In the genomic region with DNA sequence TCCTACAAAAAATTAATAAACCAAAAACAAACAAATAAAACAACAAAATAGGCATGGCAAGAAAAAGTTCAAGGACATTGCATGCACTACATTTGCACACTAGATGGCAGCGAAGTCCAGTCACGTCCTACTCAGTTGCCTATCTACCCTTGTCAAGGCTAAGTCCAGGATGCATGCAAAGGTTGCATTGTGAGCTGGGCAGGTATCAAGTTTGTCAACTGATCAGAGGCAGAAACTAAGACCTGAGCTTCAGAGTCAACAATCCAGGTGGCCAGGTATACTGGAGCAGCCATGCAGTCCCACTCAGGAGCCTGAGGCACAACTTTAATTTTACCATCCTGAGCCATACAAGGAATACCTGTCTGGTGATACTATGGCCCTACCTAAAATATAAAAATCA, we compare ENCODE assay signal across 8 mouse cellular contexts. TPM values are rescaled to one million over a fixed set of nuclear protein-coding genes. Genes with fewer than 3 reads are reported as not detected.
A peak's percentile ranks its signal among the peaks of the same experiment; 100 is the strongest.
DNase-seq lines count a peak whose midpoint lies in the region; ATAC-seq and TF ChIP-seq lines count a peak whose summit lies in the region.

No protein-coding gene starts in this region.

- no peaks in the 10 kb centered on the region for H3K27me3 ChIP-seq in forebrain, postnatal 0 days (ENCODE audit: insufficient read depth, low read length)
- no peaks in the 10 kb centered on the region for H3K27me3 ChIP-seq in intestine, embryonic 16.5 days (replicated peaks; ENCODE audit: control insufficient read depth, insufficient read depth, low read length)
- H3K27me3 ChIP-seq in liver, embryonic 16.5 days (ENCODE audit: control insufficient read depth, insufficient read depth, low read depth, low read length) = no peaks in the 10 kb centered on the region
- no peaks in the 10 kb centered on the region for H3K27me3 ChIP-seq in neural tube, embryonic 14.5 days (ENCODE audit: control insufficient read depth, insufficient read depth, low read length)

- peaks cover 40% of the 10 kb centered on the region for H3K36me3 ChIP-seq in forebrain, postnatal 0 days (ENCODE audit: insufficient read depth)
- peaks cover 21% of the 10 kb centered on the region for H3K36me3 ChIP-seq in intestine, embryonic 16.5 days (ENCODE audit: control insufficient read depth, insufficient read depth, low read length)
- H3K36me3 ChIP-seq in liver, embryonic 16.5 days (ENCODE audit: control insufficient read depth, insufficient read depth) = peaks cover 32% of the 10 kb centered on the region
- peaks cover 31% of the 10 kb centered on the region for H3K36me3 ChIP-seq in neural tube, embryonic 14.5 days (ENCODE audit: control insufficient read depth, insufficient read depth, low read length)

- WGBS in forebrain, postnatal 0 days = 3% methylated on average over 2 of the region's 2 CpGs
- WGBS in intestine, embryonic 16.5 days = 3% methylated on average over 2 of the region's 2 CpGs
- 3% methylated on average over 2 of the region's 2 CpGs for whole genome bisulfite sequencing in liver, embryonic 16.5 days (ENCODE audit: insufficient replicate concordance)
- WGBS in neural tube, embryonic 14.5 days = 13% methylated on average over 2 of the region's 2 CpGs

- no peaks in the 10 kb centered on the region for H3K9me3 ChIP-seq in forebrain, postnatal 0 days (ENCODE audit: low read length)
- H3K9me3 ChIP-seq in intestine, embryonic 16.5 days (ENCODE audit: control insufficient read depth, low read length) = no peaks in the 10 kb centered on the region
- no peaks in the 10 kb centered on the region for H3K9me3 ChIP-seq in liver, embryonic 16.5 days (replicated peaks; ENCODE audit: control insufficient read depth, low read length)
- H3K9me3 ChIP-seq in neural tube, embryonic 14.5 days (ENCODE audit: control insufficient read depth, low read length) = no peaks in the 10 kb centered on the region

- no peak overlapping the region for H3K9ac ChIP-seq in forebrain, postnatal 0 days
- no peak overlapping the region for H3K9ac ChIP-seq in intestine, embryonic 16.5 days (ENCODE audit: low read depth, low read length)
- H3K9ac ChIP-seq in liver, embryonic 16.5 days (ENCODE audit: low read depth, low read length) = no peak overlapping the region
- no peak overlapping the region for H3K9ac ChIP-seq in neural tube, embryonic 14.5 days (replicated peaks; ENCODE audit: low read depth, low read length)

- no peak overlapping the region for H3K27ac ChIP-seq in forebrain, postnatal 0 days (ENCODE audit: low read depth, low read length)
- H3K27ac ChIP-seq in intestine, embryonic 16.5 days (ENCODE audit: low read length) = 0 out of 2 replicates have a peak overlapping the region, but pooled peaks have one; percentile 16
- H3K27ac ChIP-seq in liver, embryonic 16.5 days (ENCODE audit: low read length) = no peak overlapping the region; the same call in 1 of the 2 replicates
- H3K27ac ChIP-seq in neural tube, embryonic 14.5 days (ENCODE audit: low read depth, low read length) = no peak overlapping the region

- H3K4me2 ChIP-seq in forebrain, postnatal 0 days (ENCODE audit: low read depth) = no peak overlapping the region
- no peak overlapping the region for H3K4me2 ChIP-seq in intestine, embryonic 16.5 days (ENCODE audit: low read depth, low read length)
- H3K4me2 ChIP-seq in liver, embryonic 16.5 days (ENCODE audit: low read depth, low read length) = no peak overlapping the region
- H3K4me2 ChIP-seq in neural tube, embryonic 14.5 days (ENCODE audit: low read depth, low read length) = no peak overlapping the region

- DNase-seq in 3T3-L1 (ENCODE audit: low read depth, low spot score) = peak; percentile 88
- peak; percentile 83 for DNase-seq in CD4-positive helper T cell, adult 2 months (ENCODE audit: low read depth, low spot score)
- peak; percentile 73 for DNase-seq in cerebellum, adult 18-20 months
- peak; percentile 79 for DNase-seq in forebrain, postnatal 0 days
- no peak for DNase-seq in right cerebral cortex, postnatal 36 days (ENCODE audit: low spot score in 2 of 2)

- peaks cover 6% of the 10 kb centered on the region for H3K4me1 ChIP-seq in forebrain, postnatal 0 days (ENCODE audit: insufficient read depth)
- H3K4me1 ChIP-seq in intestine, embryonic 16.5 days (ENCODE audit: control insufficient read depth, insufficient read depth, low read length) = peaks cover 29% of the 10 kb centered on the region
- H3K4me1 ChIP-seq in liver, embryonic 16.5 days (ENCODE audit: control insufficient read depth, low read depth, low read length) = peaks cover 42% of the 10 kb centered on the region
- peaks cover 26% of the 10 kb centered on the region for H3K4me1 ChIP-seq in neural tube, embryonic 14.5 days (ENCODE audit: control insufficient read depth, insufficient read depth, low read length)

- peak; percentile 72 for ATAC-seq in forebrain, postnatal 0 days
- ATAC-seq in intestine, embryonic 16.5 days = peak; percentile 53
- peak; percentile 57 for ATAC-seq in liver, embryonic 16.5 days (ENCODE audit: low read depth)
- ATAC-seq in neural tube, embryonic 14.5 days (ENCODE audit: low read depth) = peak; percentile 57

- TF ChIP-seq CTCF in forebrain, postnatal 0 days (IDR thresholded peaks at IDR 0.05; ENCODE audit: low read depth) = peak; percentile 90

- H3K4me3 ChIP-seq in forebrain, postnatal 0 days (ENCODE audit: low read depth, low read length) = no peak overlapping the region
- no peak overlapping the region for H3K4me3 ChIP-seq in intestine, embryonic 16.5 days (ENCODE audit: low read length)
- no peak overlapping the region for H3K4me3 ChIP-seq in liver, embryonic 16.5 days (ENCODE audit: low read depth, low read length)
- H3K4me3 ChIP-seq in neural tube, embryonic 14.5 days (ENCODE audit: low read depth, low read length) = no peak overlapping the region

RNA-seq across cellular contexts. Expression of gene Scyl1, which starts 21.9 kb away (rescaled TPM):
- total RNA-seq in forebrain, postnatal 0 days (2014; rRNA removed) = 79.8 and 98.1 TPM in 2 replicates
- 62.7 and 68.8 TPM in 2 replicates for polyA plus RNA-seq in forebrain, postnatal 0 days (2015; fragmentation: Nextera tagmentation; extraction: Ambion mirVana)
- polyA plus RNA-seq in intestine, embryonic 16.5 days (2015; fragmentation: Nextera tagmentation; extraction: Ambion mirVana) = 58.9 and 64.3 TPM in 2 replicates
- 19.3 and 21.5 TPM in 2 replicates for polyA plus RNA-seq in liver, embryonic 16.5 days (2015; fragmentation: Nextera tagmentation; extraction: Ambion mirVana)
- polyA plus RNA-seq in neural tube, embryonic 14.5 days (2014; fragmentation: Nextera tagmentation; extraction: Ambion mirVana) = 78.5 and 78.6 TPM in 2 replicates

RNA-seq across cellular contexts. Expression of gene Ltbp3, which starts 52.4 kb away (rescaled TPM):
- 21.3 and 22.7 TPM in 2 replicates for total RNA-seq in forebrain, postnatal 0 days (2014; rRNA removed)
- 5.9 and 12.4 TPM in 2 replicates for polyA plus RNA-seq in forebrain, postnatal 0 days (2015; fragmentation: Nextera tagmentation; extraction: Ambion mirVana)
- polyA plus RNA-seq in intestine, embryonic 16.5 days (2015; fragmentation: Nextera tagmentation; extraction: Ambion mirVana) = 14.0 and 20.8 TPM in 2 replicates
- polyA plus RNA-seq in liver, embryonic 16.5 days (2015; fragmentation: Nextera tagmentation; extraction: Ambion mirVana) = 0.74 and 4.6 TPM in 2 replicates
- 14.0 and 25.7 TPM in 2 replicates for polyA plus RNA-seq in neural tube, embryonic 14.5 days (2014; fragmentation: Nextera tagmentation; extraction: Ambion mirVana)

Comparison
In these comparisons a context has a peak if more than half of its experiments do, and no peak if none do; other contexts are left out.
1. DNase-seq: peak in 3T3-L1 (single experiment), CD4-positive helper T cell, adult 2 months (single experiment), cerebellum, adult 18-20 months (2 of 2) and forebrain, postnatal 0 days (single experiment); none in right cerebral cortex, postnatal 36 days (0 of 2).
2. Peak in every context shown above with its lines, with median percentiles within 50 percentile points of each other: ATAC-seq.